Mouse (Mus musculus) lung, adult 2 months (tissue): ENCODE results near the gene Oprl1.

ENCODE experiments used
- CTCF ChIP-seq: fragments of 200-500 bp; IDR thresholded peaks from 2 replicates; pipeline ENCODE4 v1.5.1; 2011; ENCODE audit warnings: mild to moderate bottlenecking, low read length, control low read depth; ENCODE audit not compliant: insufficient read depth
- POLR2A ChIP-seq: fragments of 200-500 bp; IDR thresholded peaks from 2 replicates; pipeline ENCODE4 v1.6.1; 2011; ENCODE audit warnings: low read depth, mild to moderate bottlenecking, control low read depth, low read length, borderline replicate concordance; ENCODE audit errors: extremely low read depth

DNA sequence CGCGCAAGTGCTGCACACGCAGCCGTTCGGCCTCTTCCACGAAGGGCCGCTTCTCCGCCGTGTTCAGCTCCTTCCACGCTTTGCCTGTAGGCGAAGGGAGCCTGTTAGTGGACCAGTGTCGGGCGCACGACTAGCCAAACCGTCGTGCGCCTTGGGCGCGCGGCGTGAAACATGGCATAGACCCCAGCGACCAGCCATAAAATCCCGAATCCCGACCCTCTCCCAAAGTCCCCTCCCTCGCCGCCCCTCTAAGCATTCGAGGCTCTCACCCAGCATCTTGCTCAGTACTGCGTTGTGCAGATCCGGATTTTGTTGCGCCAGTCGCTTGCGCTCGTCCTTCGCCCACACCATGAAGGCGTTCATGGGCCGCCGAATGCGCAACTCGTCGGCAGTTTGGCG, 43.9 kb upstream of the Oprl1 start:
- TF ChIP-seq CTCF (no peak), POLR2A (peak; percentile 4; the same call in 1 of the 2 replicates)
